Mouse (Mus musculus): Measurements from ENCODE around the gene Wipf1.

GRCm38 (mm10) chr2:73431959-73432396, 97.6 kb downstream of the Wipf1 start:
- TF ChIP-seq CTCF (IDR thresholded peaks at IDR 0.05; ENCODE audit: low read depth, low read length) (no peak), POLR2A (IDR thresholded peaks at IDR 0.05; ENCODE audit: insufficient read depth, low read length) (no peak), EP300 (IDR thresholded peaks at IDR 0.05; ENCODE audit: insufficient read depth, low read depth, low read length) (no peak)
